Mouse (Mus musculus): ENCODE data around the gene Krba1.

DNA sequence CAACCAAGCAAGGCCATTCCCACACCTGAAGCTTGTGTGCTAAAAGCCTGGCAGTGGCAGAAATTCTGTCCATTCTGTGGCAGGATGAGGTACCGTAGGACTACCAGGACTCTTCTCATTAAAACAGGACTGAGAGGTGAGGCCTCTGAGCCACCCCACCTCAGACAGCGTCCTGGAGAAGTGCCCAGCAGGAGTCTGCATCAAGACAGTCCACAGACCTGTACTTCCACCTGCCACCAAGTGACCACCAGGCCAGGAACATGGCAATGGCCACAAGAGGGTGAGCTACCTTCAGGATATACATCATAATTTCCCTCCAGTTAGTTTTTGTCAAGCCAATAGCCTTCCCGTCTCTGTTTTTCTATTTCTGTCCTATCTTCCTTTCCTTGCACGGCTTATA is 16.8 kb downstream of the Krba1 start:
- TF ChIP-seq CTCF (IDR thresholded peaks at IDR 0.05 in 2 of 3, conservative IDR thresholded peaks at IDR 0.05 in 1 of 3; ENCODE audit: control insufficient read depth in 1 of 3, insufficient read depth in 1 of 3, low read depth in 2 of 3, low read length in 3 of 3, poor library complexity in 1 of 3, severe bottlenecking in 1 of 3) (no peak), POLR2A (IDR thresholded peaks at IDR 0.05; ENCODE audit: control insufficient read depth in 1 of 2, insufficient read depth in 1 of 2, low read depth in 1 of 2, low read length in 2 of 2, poor library complexity in 1 of 2) (no peak), MAFK (IDR thresholded peaks at IDR 0.05; ENCODE audit: borderline replicate concordance, low read depth, low read length) (no peak), MXI1 (IDR thresholded peaks at IDR 0.05; ENCODE audit: low read depth, low read length) (no peak), TBP (IDR thresholded peaks at IDR 0.05; ENCODE audit: low read depth, low read length) (no peak), RCOR1 (IDR thresholded peaks at IDR 0.05; ENCODE audit: low read depth, low read length) (no peak), ELF1 (IDR thresholded peaks at IDR 0.05; ENCODE audit: low read depth, low read length) (no peak), EP300 (IDR thresholded peaks at IDR 0.05; ENCODE audit: low read depth in 1 of 2, low read length in 2 of 2) (no peak), USF1 (IDR thresholded peaks at IDR 0.05; ENCODE audit: low read depth, low read length) (no peak), GATA1 (IDR thresholded peaks at IDR 0.05; ENCODE audit: low read depth, low read length) (no peak), POLR2AphosphoS2 (IDR thresholded peaks at IDR 0.05; ENCODE audit: low read length) (no peak)

Data from MEL (cell line).